ENCODE assay signal across 12 mouse cellular contexts in the genomic region with DNA sequence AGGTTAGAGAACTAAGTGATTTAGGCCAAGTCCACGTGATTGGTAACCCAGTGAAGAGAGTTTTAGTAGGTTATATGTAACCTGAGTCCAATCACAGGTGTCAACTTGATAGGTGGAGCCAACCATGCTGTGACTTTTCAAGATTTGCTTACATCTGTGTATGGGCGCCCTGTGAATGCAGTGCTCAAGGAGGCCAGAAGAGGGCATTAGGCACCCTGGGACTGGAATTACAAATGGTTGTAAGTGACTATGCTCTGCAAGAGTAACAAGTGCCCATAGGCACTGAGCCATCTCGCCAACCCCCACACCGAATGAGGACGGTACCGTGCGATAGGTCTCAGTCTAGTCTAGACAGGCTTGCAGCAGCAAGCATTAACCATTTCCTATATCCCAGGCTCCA.
"Had no signal": no experiment of that assay in that cellular context is flagged by ENCODE, and none has a peak within 500 bp of the region (broad histone marks: within the 10 kb centered on the region; RNA-seq: fewer than 3 reads in every experiment).

No protein-coding gene starts in this region.

- H3K27ac ChIP-seq: limb, embryonic 15.5 days; liver, embryonic 12.5 days; neural tube, embryonic 15.5 days had no signal

- H3K4me3 ChIP-seq: limb, embryonic 15.5 days; liver, embryonic 12.5 days; myocyte; neural tube, embryonic 15.5 days had no signal

- ATAC-seq: liver, embryonic 12.5 days had no signal

- H3K36me3 ChIP-seq: limb, embryonic 15.5 days; liver, embryonic 12.5 days; neural tube, embryonic 15.5 days had no signal

- H3K4me2 ChIP-seq: limb, embryonic 15.5 days; liver, embryonic 12.5 days; neural tube, embryonic 15.5 days had no signal

- H3K9ac ChIP-seq: limb, embryonic 15.5 days; liver, embryonic 12.5 days; neural tube, embryonic 15.5 days had no signal

- H3K27me3 ChIP-seq: limb, embryonic 15.5 days; liver, embryonic 12.5 days; neural tube, embryonic 15.5 days had no signal

- H3K9me3 ChIP-seq: limb, embryonic 15.5 days; liver, embryonic 12.5 days; neural tube, embryonic 15.5 days had no signal

- DNase-seq: kidney, adult 11 months; kidney, postnatal 14 days; layer of hippocampus, postnatal 36 days; midbrain, embryonic 14.5 days; right cerebral cortex, adult 18-20 months; right cerebral cortex, postnatal 25 days; thymus, adult 18-20 months; thymus, postnatal 14 days had no signal

- H3K4me1 ChIP-seq: limb, embryonic 15.5 days; liver, embryonic 12.5 days had no signal
